Mouse (Mus musculus) heart, adult 2 months (tissue): ENCODE data around the gene Gm2a. TPM values are rescaled to one million over a fixed set of nuclear protein-coding genes. Genes with fewer than 3 reads are reported as not detected.

ENCODE experiments used
- DNase-seq, 2 experiments: peaks; one replicate each; pipeline ENCODE4 v3.0.0; 2021
- H3K27ac ChIP-seq: fragments of 200-600 bp; 2 replicates; pipeline ENCODE4 v1.8.1; 2022
- H3K27me3 ChIP-seq: fragments of 200-500 bp; 2 replicates; pipeline ENCODE4 v1.6.1; 2012; ENCODE audit warnings: mild to moderate bottlenecking, low read length, inconsistent platforms, mixed read lengths; ENCODE audit not compliant: control insufficient read depth, insufficient read depth
- H3K36me3 ChIP-seq: fragments of 200-500 bp; 2 replicates; pipeline ENCODE4 v1.6.1; 2012; ENCODE audit warnings: low read length, inconsistent platforms; ENCODE audit not compliant: control insufficient read depth, insufficient read depth
- H3K4me1 ChIP-seq: fragments of 200-500 bp; 2 replicates; pipeline ENCODE4 v1.6.1; 2011; ENCODE audit warnings: low read length; ENCODE audit not compliant: control insufficient read depth, insufficient read depth
- H3K4me3 ChIP-seq: fragments of 200-600 bp; 2 replicates; pipeline ENCODE4 v1.8.1; 2022
- H3K79me2 ChIP-seq: fragments of 200-500 bp; replicated peaks from 2 replicates; pipeline ENCODE4 v1.6.1; 2012; ENCODE audit warnings: mild to moderate bottlenecking, inconsistent platforms, low read length, moderate library complexity, mixed read lengths; ENCODE audit not compliant: control insufficient read depth, insufficient read depth
- H3K9ac ChIP-seq: fragments of 200-500 bp; 2 replicates; pipeline ENCODE4 v1.6.1; 2012; ENCODE audit warnings: low read depth, mild to moderate bottlenecking, control low read depth, inconsistent platforms, low read length, mixed read lengths
- CTCF ChIP-seq: fragments of 200-600 bp; IDR thresholded peaks from 2 replicates; pipeline ENCODE4 v1.8.1; 2022; ENCODE audit warnings: antibody characterized with exemption, mild to moderate bottlenecking, moderate library complexity
- EP300 ChIP-seq: fragments of 200-500 bp; IDR thresholded peaks from 2 replicates; pipeline ENCODE4 v1.6.1; 2011; ENCODE audit warnings: low read depth, low read length, control low read depth; ENCODE audit not compliant: insufficient read depth
- POLR2A ChIP-seq: fragments of 200-500 bp; IDR thresholded peaks from 2 replicates; pipeline ENCODE4 v1.6.1; 2011; ENCODE audit warnings: mild to moderate bottlenecking, low read depth, low read length, control low read depth; ENCODE audit not compliant: insufficient read depth
- WGBS: fragments of 180-500 bp; shearing (Covaris S2); methylation state at CpG from one replicate; pipeline ENCODE4 v1.1.7; 2018; 5-methylcytosine and 5-hydroxymethylcytosine counted together
- intact Hi-C: fragments of 180-260 bp; cut with DNase I; formaldehyde crosslinking; loops from one replicate; pipeline ENCODE4 v1.15.1; 2025
- long read RNA-seq: library from polyadenylated mRNA; stranded (forward); transcript quantifications from one replicate; pipeline ENCODE4 v2.0.0, GENCODE M21; 2021
- polyA plus RNA-seq: library from polyadenylated mRNA; depleted of rRNA; stranded (reverse); fragments of >200 nt; gene quantifications from 2 replicates; pipeline ENCODE4 v1.2.3, GENCODE M21; 2012; rRNA removed
- total RNA-seq, 2 experiments: library from RNA; stranded (reverse); gene quantifications; 2 replicates each; pipeline ENCODE4 v1.2.3; 2021

Gene Gm2a
- total RNA-seq (10 to 100 TPM; 10.3 to 10.8 TPM), polyA plus RNA-seq (18.6 and 19.8 TPM in 2 replicates)
- long read RNA-seq, full-length matches to known transcripts: 27 of 29 reads
- long read RNA-seq, partial matches to known transcripts: 0 of 29 reads
- long read RNA-seq, other reads (novel, unspliced or antisense): 2 of 29 reads

DNA sequence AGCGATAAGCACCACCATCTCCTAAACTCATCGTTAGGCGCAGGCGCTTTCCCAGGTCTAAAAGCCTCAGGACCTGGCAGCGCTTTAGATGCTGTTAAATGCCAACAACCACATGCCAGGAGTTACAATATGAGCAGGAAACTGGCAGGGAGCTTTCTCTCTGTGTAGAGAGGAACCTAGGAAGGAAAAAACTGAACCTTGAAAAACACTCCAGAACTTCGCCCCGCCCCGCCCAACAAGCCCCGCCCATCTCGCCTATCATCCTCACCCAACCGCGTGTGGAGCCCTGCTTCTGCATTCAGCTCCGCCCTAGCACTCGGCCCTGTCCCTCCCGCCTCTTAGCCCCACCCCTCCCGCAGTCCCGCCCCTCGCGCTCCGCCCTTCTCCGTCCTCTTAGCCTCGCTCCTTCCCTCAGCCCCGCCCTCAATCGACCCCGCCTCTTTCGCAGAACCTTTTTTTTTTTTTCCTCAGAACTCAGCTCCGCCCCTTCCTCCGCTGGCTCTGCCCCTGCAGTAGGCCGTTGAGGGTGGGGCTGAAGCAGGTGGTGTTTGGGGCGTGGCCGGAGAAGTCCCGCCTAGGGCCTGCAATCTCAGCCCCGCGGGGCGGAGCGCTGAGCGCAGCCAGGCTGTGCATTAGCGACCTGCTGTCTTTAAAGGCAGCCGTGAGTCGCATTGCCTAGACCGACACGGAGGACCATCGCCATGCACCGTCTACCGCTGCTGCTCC, at the start of gene Gm2a:
Gene Gm2a, plus strand, starts transcription at position 653 of the 726 bp plus-strand sequence.
- Histone ChIP-seq H3K36me3 (no peaks in the 10 kb centered on the region), H3K9ac (peak within 1 kb of the TSS; percentile 87), H3K4me3 (peak within 1 kb of the TSS; percentile 81), H3K27ac (peak within 1 kb of the TSS; percentile 74), H3K27me3 (no peaks in the 10 kb centered on the region), H3K79me2 (no peaks in the 10 kb centered on the region), H3K4me1 (peaks cover 5% of the 10 kb centered on the region)
- intact Hi-C loops: loop anchor here (10.0 kb wide), 1 partner anchor 357 kb away; no protein-coding TSS in a partner anchor
- under 1% methylated on average over 45 of the region's 45 CpGs for WGBS
- TF ChIP-seq POLR2A (peak; percentile 91), CTCF (no peak)
- peak; percentile 92 to 96 for DNase-seq

DNA sequence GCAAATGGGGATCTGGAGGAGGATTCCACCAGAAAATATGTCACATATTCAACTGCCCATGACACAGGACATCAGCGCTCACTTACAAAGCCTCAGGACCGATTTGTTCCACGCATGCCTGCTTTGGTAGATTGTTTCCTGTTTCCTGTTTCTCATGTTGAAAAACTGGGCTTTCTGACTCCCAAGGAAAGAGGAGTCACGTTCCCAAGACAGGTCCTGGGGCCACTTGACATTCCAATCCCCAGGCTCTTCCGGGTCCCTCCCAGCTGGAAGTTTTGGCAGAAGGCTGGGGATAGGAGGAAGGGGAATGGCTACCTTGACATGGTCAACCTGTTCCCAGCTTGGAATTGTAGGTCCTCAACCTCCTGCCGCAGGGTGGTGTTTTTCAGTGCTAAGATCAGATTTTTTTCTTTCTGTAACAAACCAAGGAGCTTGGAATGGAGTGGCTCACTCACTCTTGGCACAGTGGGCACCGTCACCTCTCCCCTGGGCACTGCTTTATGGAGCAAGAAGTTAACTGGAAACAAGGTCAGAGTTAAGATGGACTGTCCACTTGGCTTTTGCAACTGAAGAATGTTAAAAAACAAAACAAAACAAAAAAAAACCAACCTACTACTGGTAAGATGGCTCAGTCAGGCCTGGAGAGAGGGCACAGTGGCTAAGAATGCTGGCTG, 46.9 kb upstream of the Gm2a start:
- no peaks in the 10 kb centered on the region for H3K36me3 ChIP-seq
- TF ChIP-seq POLR2A: no peak
- no peak for TF ChIP-seq CTCF
- no peak for TF ChIP-seq EP300
- peak overlapping the region; percentile 7; the same call in 1 of the 2 replicates for H3K27ac ChIP-seq
- no peak overlapping the region for H3K4me3 ChIP-seq
- no peaks in the 10 kb centered on the region for H3K27me3 ChIP-seq
- peaks cover 1% of the 10 kb centered on the region for H3K4me1 ChIP-seq
- H3K9ac ChIP-seq: no peak overlapping the region
- no peaks in the 10 kb centered on the region for H3K79me2 ChIP-seq
- 57% methylated on average over 7 of the region's 7 CpGs for WGBS
- intact Hi-C loops: no loop called here
- peak in 1 of 2 experiments; percentile 18 for DNase-seq

DNA sequence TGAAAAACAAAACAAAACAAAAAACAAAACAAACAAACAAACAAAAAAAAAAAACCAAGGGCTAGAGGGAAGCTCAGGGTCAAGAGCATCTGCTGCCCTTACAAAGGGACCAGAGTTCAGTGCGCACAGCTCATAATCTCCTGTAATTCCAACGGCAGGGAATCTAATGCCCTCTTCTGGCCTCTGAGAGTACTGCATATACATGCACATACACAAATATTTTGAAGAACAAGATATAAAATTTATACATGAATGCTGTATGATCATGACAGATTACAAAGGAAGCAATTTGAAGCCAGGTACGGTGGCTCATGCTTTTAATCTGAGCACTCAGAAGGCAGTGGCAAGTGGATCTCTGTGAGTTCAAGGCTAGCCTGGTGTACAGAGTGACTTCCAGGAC, 40.4 kb upstream of the Gm2a start:
- Histone ChIP-seq H3K27ac (no peak overlapping the region), H3K4me3 (no peak overlapping the region), H3K9ac (no peak overlapping the region), H3K27me3 (no peaks in the 10 kb centered on the region), H3K79me2 (no peaks in the 10 kb centered on the region), H3K4me1 (peaks cover 8% of the 10 kb centered on the region), H3K36me3 (peaks cover 2% of the 10 kb centered on the region)
- no peak for DNase-seq
- intact Hi-C loops: no loop called here
- TF ChIP-seq CTCF: peak; percentile 49
- no peak for TF ChIP-seq EP300
- 84% methylated on average over 3 of the region's 3 CpGs for WGBS

DNA sequence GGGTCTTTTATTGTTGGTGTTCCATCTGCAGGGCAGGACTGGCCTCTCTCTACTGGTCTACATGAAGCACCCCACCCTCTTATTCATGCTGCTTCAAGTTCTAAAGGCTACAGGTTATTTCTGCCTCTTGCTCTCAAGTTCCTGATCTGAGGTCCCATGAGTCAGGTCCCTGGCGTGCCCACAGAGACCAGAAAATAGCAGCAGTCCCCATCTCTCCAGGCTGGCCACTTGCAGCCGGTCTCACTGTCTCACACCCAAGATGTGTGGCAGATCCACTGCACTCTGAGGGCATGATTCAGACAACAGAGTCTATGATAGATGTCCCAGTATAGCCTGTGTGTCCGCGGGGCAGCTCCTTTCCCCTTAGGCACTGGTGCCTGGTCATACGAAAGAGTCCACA, 37.1 kb upstream of the Gm2a start:
- no peak overlapping the region; the same call in 1 of the 2 replicates for H3K27ac ChIP-seq
- no peaks in the 10 kb centered on the region for H3K27me3 ChIP-seq
- WGBS: 57% methylated on average over 5 of the region's 5 CpGs
- H3K4me3 ChIP-seq: no peak overlapping the region
- peaks cover 4% of the 10 kb centered on the region for H3K36me3 ChIP-seq
- H3K9ac ChIP-seq: no peak overlapping the region
- DNase-seq: no peak
- intact Hi-C loops: no loop called here
- no peaks in the 10 kb centered on the region for H3K79me2 ChIP-seq
- TF ChIP-seq POLR2A (no peak), CTCF (no peak), EP300 (no peak)
- H3K4me1 ChIP-seq: peaks cover 13% of the 10 kb centered on the region

DNA sequence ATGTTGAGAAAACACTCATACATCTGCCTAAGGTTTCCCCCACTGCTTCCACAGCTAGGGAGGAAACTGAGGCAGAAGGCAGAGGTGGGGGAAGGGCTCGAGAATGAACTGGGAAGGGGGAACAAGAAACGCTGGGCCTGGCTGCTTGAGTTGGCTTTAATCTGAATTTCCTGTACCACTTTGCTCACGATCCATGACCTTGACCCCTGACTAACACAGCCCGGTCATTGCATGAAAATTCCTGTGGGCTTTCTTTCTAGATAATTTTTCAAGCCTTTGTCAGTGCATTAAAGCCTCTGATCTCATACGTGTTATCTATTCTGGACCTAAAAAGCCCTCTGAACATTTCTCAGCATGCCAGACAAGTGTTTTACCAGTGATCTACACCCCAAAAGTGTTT, 35.1 kb upstream of the Gm2a start:
- TF ChIP-seq CTCF: no peak
- TF ChIP-seq EP300: no peak
- no peak for TF ChIP-seq POLR2A
- Histone ChIP-seq H3K79me2 (no peaks in the 10 kb centered on the region), H3K4me1 (peaks cover 13% of the 10 kb centered on the region), H3K4me3 (no peak overlapping the region), H3K9ac (no peak overlapping the region), H3K27ac (no peak overlapping the region), H3K36me3 (peaks cover 4% of the 10 kb centered on the region), H3K27me3 (no peaks in the 10 kb centered on the region)
- intact Hi-C loops: no loop called here
- DNase-seq: no peak
- 22% methylated on average over 5 of the region's 5 CpGs for WGBS

DNA sequence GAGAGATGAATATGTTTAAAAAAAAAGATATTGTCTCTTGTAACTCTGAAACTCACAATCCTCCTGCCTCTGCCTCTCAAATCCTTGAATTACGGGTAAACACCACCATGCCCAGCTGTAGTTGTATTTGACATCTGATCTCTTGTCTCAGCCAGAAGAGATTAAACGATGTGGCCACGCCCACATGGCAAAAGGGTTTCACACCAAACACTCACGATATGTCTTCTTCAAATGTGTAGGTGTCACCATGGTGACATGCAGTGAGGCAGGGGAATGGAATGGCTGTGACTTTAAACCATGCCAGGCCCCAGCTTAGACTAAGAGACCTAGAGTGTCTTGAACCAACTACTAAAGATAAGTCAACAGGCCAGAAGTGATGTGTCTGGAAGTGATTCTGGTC, 31.0 kb upstream of the Gm2a start:
- Histone ChIP-seq H3K9ac (no peak overlapping the region), H3K36me3 (peaks cover 3% of the 10 kb centered on the region), H3K4me1 (peaks cover 6% of the 10 kb centered on the region), H3K79me2 (no peaks in the 10 kb centered on the region), H3K27ac (no peak overlapping the region), H3K4me3 (no peak overlapping the region), H3K27me3 (no peaks in the 10 kb centered on the region)
- 74% methylated on average over 4 of the region's 4 CpGs for whole genome bisulfite sequencing
- intact Hi-C loops: no loop called here
- no peak for DNase-seq
- TF ChIP-seq POLR2A: no peak
- TF ChIP-seq EP300: no peak
- no peak for TF ChIP-seq CTCF
